Mouse (Mus musculus): ENCODE measurements around the gene Pnliprp1.

Pnliprp1 gene

DNA sequence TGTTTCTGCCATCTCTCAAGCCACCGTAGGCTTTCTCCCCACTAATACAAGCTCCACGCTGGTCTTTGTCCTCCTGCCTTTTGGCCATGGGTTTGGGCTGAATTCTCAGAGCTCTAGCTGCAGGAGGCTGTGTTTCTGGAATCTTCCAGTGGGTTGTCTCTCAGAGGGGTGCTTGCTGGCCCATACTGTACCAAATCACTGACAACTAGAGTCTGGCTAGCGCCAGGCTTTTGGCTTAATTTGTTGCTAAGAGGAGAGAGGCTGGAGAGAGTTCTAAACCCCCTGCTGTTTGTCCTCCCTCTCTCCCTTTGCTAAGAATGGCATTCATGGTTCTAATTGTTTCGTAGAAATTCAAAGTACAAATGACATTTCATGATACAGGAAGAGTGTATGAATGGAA lies 52.9 kb downstream of the Pnliprp1 start:
- DNase-seq (ENCODE audit: low spot score), result no peak

DNA sequence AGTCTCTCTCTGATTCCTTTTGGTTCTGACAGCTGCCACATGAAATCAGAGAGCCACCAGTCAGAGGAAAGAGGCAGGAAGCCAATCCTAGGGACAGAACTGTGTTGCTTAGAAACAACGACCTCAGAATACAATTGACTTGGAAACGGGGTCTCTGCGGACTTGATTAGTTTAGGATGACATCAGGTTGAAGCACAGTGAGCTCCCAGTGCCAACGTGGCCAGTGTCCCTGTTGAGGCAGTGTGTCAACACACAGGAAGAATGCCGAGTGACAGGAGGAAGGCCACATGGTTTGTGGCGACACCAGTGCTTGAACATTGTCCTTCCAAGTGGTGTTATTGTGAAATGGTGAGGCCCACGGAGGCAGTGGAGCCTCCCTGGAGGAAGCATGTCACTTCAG lies 55.3 kb downstream of the Pnliprp1 start:
- DNase-seq (ENCODE audit: low spot score), result no peak

- no peak for DNase-seq (ENCODE audit: low spot score)
Observed at GRCm38 (mm10) chr19:58789194-58789593, 60.5 kb downstream of the Pnliprp1 start.
